Mouse (Mus musculus): Measurements from ENCODE around the gene Scaf4.

- TF ChIP-seq CTCF (IDR thresholded peaks at IDR 0.05; ENCODE audit: control insufficient read depth, insufficient read depth, insufficient read length) = no peak
- no peak for TF ChIP-seq CEBPB (IDR thresholded peaks at IDR 0.05; ENCODE audit: low read depth)
- no peak for TF ChIP-seq MAX (IDR thresholded peaks at IDR 0.05)
- no peak for TF ChIP-seq MYOD1 (IDR thresholded peaks at IDR 0.05; ENCODE audit: control insufficient read depth, insufficient read length, low read depth)
Measured at GRCm38 (mm10) chr16:90260097-90260496, 24.2 kb downstream of the Scaf4 start.
